Comparison of ENCODE assay signal across 17 mouse cellular contexts in genomic region chr12:87279879-87280278, GRCm38 (mm10). TPM values are rescaled to one million over a fixed set of nuclear protein-coding genes. Genes with fewer than 3 reads are reported as not detected.
DNase-seq lines count a peak whose midpoint lies in the region; ATAC-seq lines count a peak whose summit lies in the region.
"Had no signal": no experiment of that assay in that cellular context is flagged by ENCODE, and none has a peak within 500 bp of the region (broad histone marks: within the 10 kb centered on the region; RNA-seq: fewer than 3 reads in every experiment).

No protein-coding gene starts in this region.

- no peak overlapping the region for H3K4me2 ChIP-seq in kidney, embryonic 14.5 days (replicated peaks; ENCODE audit: low read depth, low read length)
- H3K4me2 ChIP-seq: hindbrain, embryonic 15.5 days; midbrain, embryonic 11.5 days had no signal

- no peak overlapping the region for H3K27ac ChIP-seq in kidney, embryonic 14.5 days (ENCODE audit: low read depth, low read length)
- H3K27ac ChIP-seq: hindbrain, embryonic 15.5 days had no signal

- ATAC-seq in megakaryocyte, adult 5-6 weeks (ENCODE audit: poor library complexity, severe bottlenecking): no peak
- peak; percentile 36 for ATAC-seq in kidney, embryonic 14.5 days (ENCODE audit: low FRiP score, low TSS enrichment)

- H3K4me3 ChIP-seq in megakaryocyte, embryonic 14.5 days (replicated peaks): peak overlapping the region; percentile 54
- H3K4me3 ChIP-seq in kidney, embryonic 14.5 days (ENCODE audit: low read length): no peak overlapping the region
- H3K4me3 ChIP-seq: hindbrain, embryonic 15.5 days had no signal

- WGBS in kidney, embryonic 14.5 days: 44% methylated on average over 14 of the region's 14 CpGs

- H3K4me1 ChIP-seq in megakaryocyte, embryonic 14.5 days: peaks cover 96% of the 10 kb centered on the region
- peaks cover 8% of the 10 kb centered on the region for H3K4me1 ChIP-seq in kidney, embryonic 14.5 days (ENCODE audit: control insufficient read depth, insufficient read depth, low read length)
- H3K4me1 ChIP-seq: hindbrain, embryonic 15.5 days had no signal

- peaks cover 4% of the 10 kb centered on the region for H3K27me3 ChIP-seq in megakaryocyte, embryonic 14.5 days (replicated peaks)
- no peaks in the 10 kb centered on the region for H3K27me3 ChIP-seq in kidney, embryonic 14.5 days (ENCODE audit: control insufficient read depth, insufficient read depth, low read length)
- H3K27me3 ChIP-seq: hindbrain, embryonic 15.5 days; Patski had no signal

- peak; percentile 35 for DNase-seq in embryo, embryonic 10 days (ENCODE audit: low spot score)
- DNase-seq in embryo, embryonic 10.5 days (ENCODE audit: low spot score): no peak
- DNase-seq in lung, postnatal 36 days: peak; percentile 46
- no peak for DNase-seq in right cerebral cortex, postnatal 25 days
- no peak for DNase-seq in layer of hippocampus, postnatal 14 days (ENCODE audit: low spot score in 2 of 2)
- DNase-seq: adrenal gland, postnatal 25 days; cerebellum, adult 11-12 months; layer of hippocampus, postnatal 36 days; liver; right cerebral cortex, postnatal 4 days had no signal

- H3K9me3 ChIP-seq in megakaryocyte, embryonic 14.5 days: no peaks in the 10 kb centered on the region; the same call in 1 of the 2 replicates
- no peaks in the 10 kb centered on the region for H3K9me3 ChIP-seq in kidney, embryonic 14.5 days (ENCODE audit: control insufficient read depth, low read length)
- H3K9me3 ChIP-seq: hindbrain, embryonic 15.5 days had no signal

- H3K36me3 ChIP-seq in megakaryocyte, embryonic 14.5 days (replicated peaks; ENCODE audit: low read length): peaks cover 34% of the 10 kb centered on the region
- H3K36me3 ChIP-seq in kidney, embryonic 14.5 days (ENCODE audit: control insufficient read depth, insufficient read depth, low read length): peaks cover 17% of the 10 kb centered on the region

- H3K9ac ChIP-seq in kidney, embryonic 14.5 days (ENCODE audit: low read depth, low read length): no peak overlapping the region; the same call in 1 of the 2 replicates
- H3K9ac ChIP-seq: hindbrain, embryonic 15.5 days had no signal

RNA-seq across cellular contexts. Expression of gene Ahsa1, which starts 13.6 kb away (rescaled TPM):
- polyA plus RNA-seq in megakaryocyte, embryonic 14.5 days (2012; ENCODE audit: insufficient read depth, low replicate concordance): 21.3 and 90.4 TPM in 2 replicates
- total RNA-seq in megakaryocyte, adult 5-6 weeks (2015): 45.5 and 61.6 TPM in 2 replicates
- 166 and 169 TPM in 2 replicates for total RNA-seq in megakaryocyte, adult 5-6 weeks (2017)
- 203 and 219 TPM in 2 replicates for polyA plus RNA-seq in kidney, embryonic 14.5 days (2014; fragmentation: Nextera tagmentation; extraction: Ambion mirVana)
- 100 to 1,000 TPM; 147 to 157 TPM for total RNA-seq in layer of hippocampus, postnatal 14 days (2021)

RNA-seq across cellular contexts. Expression of gene Vipas39, which starts 13.8 kb away (rescaled TPM):
- polyA plus RNA-seq in megakaryocyte, embryonic 14.5 days (2012; ENCODE audit: insufficient read depth, low replicate concordance): 2.2 and 3.4 TPM in 2 replicates
- total RNA-seq in megakaryocyte, adult 5-6 weeks (2015): 29.3 and 38.2 TPM in 2 replicates
- 26.4 and 30.9 TPM in 2 replicates for total RNA-seq in megakaryocyte, adult 5-6 weeks (2017)
- 42.9 and 50.7 TPM in 2 replicates for polyA plus RNA-seq in kidney, embryonic 14.5 days (2014; fragmentation: Nextera tagmentation; extraction: Ambion mirVana)
- 10 to 100 TPM; 57.5 to 66.0 TPM for total RNA-seq in layer of hippocampus, postnatal 14 days (2021)

RNA-seq across cellular contexts. Expression of gene Ism2, which starts 19.6 kb away (rescaled TPM):
- polyA plus RNA-seq in megakaryocyte, embryonic 14.5 days (2012; ENCODE audit: insufficient read depth, low replicate concordance): 0.04 TPM in 1 of 2 replicates, not detected in the other
- total RNA-seq in megakaryocyte, adult 5-6 weeks (2015): not detected in 2 replicates
- not detected in 2 replicates for total RNA-seq in megakaryocyte, adult 5-6 weeks (2017)
- 0.36 and 0.54 TPM in 2 replicates for polyA plus RNA-seq in kidney, embryonic 14.5 days (2014; fragmentation: Nextera tagmentation; extraction: Ambion mirVana)
- total RNA-seq in layer of hippocampus, postnatal 14 days (2021): under 1 TPM; 0.52 to 0.60 TPM
- total RNA-seq: adrenal gland, postnatal 25 days; heart, adult 8-10 months had no signal

RNA-seq across cellular contexts. Expression of gene Noxred1, which starts 41.3 kb away (rescaled TPM):
- polyA plus RNA-seq in megakaryocyte, embryonic 14.5 days (2012; ENCODE audit: insufficient read depth, low replicate concordance): not detected in 2 replicates
- 0.87 and 1.9 TPM in 2 replicates for total RNA-seq in megakaryocyte, adult 5-6 weeks (2015)
- 0.45 and 0.81 TPM in 2 replicates for total RNA-seq in megakaryocyte, adult 5-6 weeks (2017)
- 0.33 and 0.69 TPM in 2 replicates for polyA plus RNA-seq in kidney, embryonic 14.5 days (2014; fragmentation: Nextera tagmentation; extraction: Ambion mirVana)
- 1 to 10 TPM in 1 of 2 experiments, under 1 TPM in 1; 0.93 to 1.2 TPM for total RNA-seq in layer of hippocampus, postnatal 14 days (2021)

Comparison
In these comparisons a context has a peak if more than half of its experiments do, and no peak if none do; other contexts are left out.
1. DNase-seq: peak in embryo, embryonic 10 days (single experiment) and lung, postnatal 36 days (single experiment); none in embryo, embryonic 10.5 days (single experiment), right cerebral cortex, postnatal 25 days (single experiment) and layer of hippocampus, postnatal 14 days (0 of 2).